Mouse (Mus musculus) layer of hippocampus, adult 18-20 months (tissue): ENCODE data around the gene Ergic1. TPM values are rescaled to one million over a fixed set of nuclear protein-coding genes. Genes with fewer than 3 reads are reported as not detected.

ENCODE experiments used
- DNase-seq, 2 experiments: peaks; one replicate each; pipeline ENCODE4 v3.0.0; 2022; ENCODE audit warnings: low spot score in 2 of 2
- microRNA-seq, 2 experiments: library from miRNA; unstranded; fragments of <30 nt; microRNA quantifications; one replicate each; pipeline ENCODE4 v1.2.0; 2021
- total RNA-seq, 2 experiments: library from RNA; stranded (reverse); gene quantifications; 2 replicates each; pipeline ENCODE4 v1.2.3; 2021

Ergic1 gene
- total RNA-seq, 2 experiments from 2014 or later = 120 to 129 TPM

GRCm38 (mm10) chr17:26694171-26694570 lies 132.9 kb downstream of the Ergic1 start:
- DNase-seq = no peak

GRCm38 (mm10) chr17:26695193-26695592 lies 133.9 kb downstream of the Ergic1 start:
- DNase-seq = no peak

GRCm38 (mm10) chr17:26698846-26699245 lies 137.6 kb downstream of the Ergic1 start:
- no peak for DNase-seq

- no peak for DNase-seq
These were observed 138.7 kb downstream of the Ergic1 start for GRCm38 (mm10) chr17:26699819-26700616.

GRCm38 (mm10) chr17:26701565-26701964 lies 140.3 kb downstream of the Ergic1 start:
- DNase-seq = no peak

GRCm38 (mm10) chr17:26702621-26703020 lies 141.3 kb downstream of the Ergic1 start:
- DNase-seq = no peak

- no peak for DNase-seq
These were observed 142.4 kb downstream of the Ergic1 start for GRCm38 (mm10) chr17:26703671-26704070.

GRCm38 (mm10) chr17:26705463-26706359 lies 144.4 kb downstream of the Ergic1 start:
- DNase-seq = no peak

Small RNA genes within 50 kb of the gene (microRNA-seq; reads per million reads assigned to microRNA genes)
- 0 reads per million in 2 experiments for gene Gm22420

Other genes starting within 250 kb of the Ergic1 start
- gene Neurl1b, start 146.7 kb upstream of the Ergic1 start, total RNA-seq = 10 to 100 TPM; 80.4 to 80.8 TPM
- 10 to 100 TPM; 24.8 to 28.2 TPM for gene Dusp1, start 639 bp downstream of the Ergic1 start, total RNA-seq
- 10 to 100 TPM; 48.7 to 49.2 TPM for gene Atp6v0e, start 101.7 kb downstream of the Ergic1 start, total RNA-seq
- 100 to 1,000 TPM; 152 to 159 TPM for gene Crebrf, start 154.2 kb downstream of the Ergic1 start, total RNA-seq
- gene Bnip1, start 219.6 kb downstream of the Ergic1 start, total RNA-seq = 10 to 100 TPM; 31.2 to 33.6 TPM